Comparison of ENCODE assay signal across 16 mouse cellular contexts in the genomic region with DNA sequence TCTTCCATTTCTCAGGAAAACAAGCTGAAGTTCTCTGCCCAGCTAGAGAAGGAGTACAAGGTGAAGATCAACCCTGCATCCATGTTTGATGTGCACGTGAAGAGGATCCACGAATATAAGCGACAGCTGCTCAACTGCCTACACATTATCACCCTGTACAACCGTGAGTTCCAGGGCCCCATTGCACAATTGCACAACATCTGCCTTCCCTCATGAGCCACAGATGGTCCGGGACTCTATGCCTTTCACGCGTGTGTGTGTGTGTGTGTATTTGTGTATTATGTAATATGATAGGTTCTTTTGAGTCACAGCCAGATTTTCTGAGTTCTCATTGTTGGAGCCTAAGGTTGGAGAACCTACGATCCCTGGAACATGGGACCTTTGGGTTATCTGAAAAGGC.
"Had no signal": no experiment of that assay in that cellular context is flagged by ENCODE, and none has a peak within 500 bp of the region (broad histone marks: within the 10 kb centered on the region; RNA-seq: fewer than 3 reads in every experiment).

No protein-coding gene starts in this region.

- ATAC-seq: inflammation-experienced regulatory T-cells, adult 6 months; intestine, embryonic 16.5 days; liver, postnatal 0 days; lung, postnatal 0 days had no signal

- DNase-seq: kidney, adult 18-20 months; kidney, adult 9 months; kidney, postnatal 25 days; left cerebral cortex, postnatal 4 days; liver, postnatal 0 days; lung, embryonic 14.5 days; lung, postnatal 36 days; midbrain, embryonic 14.5 days; retina, postnatal 1 day; right cerebral cortex, postnatal 25 days; spleen, adult 18-20 months; thymus, adult 18-20 months; thymus, postnatal 4 days had no signal
